Mouse (Mus musculus) regulatory T cell (primary cell): ENCODE measurements around the gene Gm20388.
"Not testable (repeated sequence)": the region's sequence is repeated elsewhere in the genome, so short reads cannot be mapped to it uniquely, and the experiment has no call there.

Experiments
- in situ Hi-C: fragments of 300-600 bp; cut with MboI, MseI; formaldehyde crosslinking; loops from one replicate; pipeline ENCODE4 v1.15.1; 2025; ENCODE audit warnings: high pct_unique_total_duplicates

The Gm20388 gene

GRCm38 (mm10) chr8:120755306-120756297 lies 845.0 kb downstream of the Gm20388 start:
- in situ Hi-C loops, result no loop called here

- in situ Hi-C loops, result no loop called here
Observed at GRCm38 (mm10) chr8:120758005-120758404, 847.4 kb downstream of the Gm20388 start.

- in situ Hi-C loops, result no loop called here
Observed at GRCm38 (mm10) chr8:120759847-120760246, 849.2 kb downstream of the Gm20388 start.

GRCm38 (mm10) chr8:120760341-120761215 lies 849.9 kb downstream of the Gm20388 start:
- in situ Hi-C loops, result no loop called here

- in situ Hi-C loops, result no loop called here
Observed at GRCm38 (mm10) chr8:120763267-120763666, 852.6 kb downstream of the Gm20388 start.

- in situ Hi-C loops, result no loop called here
Observed at GRCm38 (mm10) chr8:120764638-120765037, 854.0 kb downstream of the Gm20388 start.

GRCm38 (mm10) chr8:120766622-120767021 lies 856.0 kb downstream of the Gm20388 start:
- in situ Hi-C loops, result no loop called here

- in situ Hi-C loops, result no loop called here
Observed at GRCm38 (mm10) chr8:120768454-120769218, 858.0 kb downstream of the Gm20388 start.

GRCm38 (mm10) chr8:120777184-120777583 lies 866.5 kb downstream of the Gm20388 start:
- in situ Hi-C loops, result no loop called here

- in situ Hi-C loops, result no loop called here
Observed at GRCm38 (mm10) chr8:120777732-120778131, 867.1 kb downstream of the Gm20388 start.

GRCm38 (mm10) chr8:120779106-120779505 lies 868.5 kb downstream of the Gm20388 start:
- in situ Hi-C loops, result no loop called here

GRCm38 (mm10) chr8:120783781-120784180 lies 873.1 kb downstream of the Gm20388 start:
- in situ Hi-C loops, result no loop called here

- in situ Hi-C loops, result no loop called here
Observed at GRCm38 (mm10) chr8:120786753-120787152, 876.1 kb downstream of the Gm20388 start.

GRCm38 (mm10) chr8:120787631-120788030 lies 877.0 kb downstream of the Gm20388 start:
- in situ Hi-C loops, result no loop called here

GRCm38 (mm10) chr8:120792710-120793109 lies 882.1 kb downstream of the Gm20388 start:
- in situ Hi-C loops, result loop anchor here (5.0 to 10.0 kb wide), 3 partner anchors 40 to 1428 kb away; no protein-coding TSS in a partner anchor

GRCm38 (mm10) chr8:120795944-120796635 lies 885.4 kb downstream of the Gm20388 start:
- in situ Hi-C loops, result loop anchor here (10.0 kb wide), 1 partner anchor 1431 kb away; no protein-coding TSS in a partner anchor

- in situ Hi-C loops, result loop anchor here (10.0 kb wide), 1 partner anchor 1432 kb away; no protein-coding TSS in a partner anchor
Observed at GRCm38 (mm10) chr8:120797019-120797727, 886.5 kb downstream of the Gm20388 start.

- in situ Hi-C loops, result no loop called here
Observed at GRCm38 (mm10) chr8:120800308-120800865, 889.7 kb downstream of the Gm20388 start.

GRCm38 (mm10) chr8:120803661-120804375 lies 893.2 kb downstream of the Gm20388 start:
- in situ Hi-C loops, result not testable (repeated sequence)
